In the genomic region with DNA sequence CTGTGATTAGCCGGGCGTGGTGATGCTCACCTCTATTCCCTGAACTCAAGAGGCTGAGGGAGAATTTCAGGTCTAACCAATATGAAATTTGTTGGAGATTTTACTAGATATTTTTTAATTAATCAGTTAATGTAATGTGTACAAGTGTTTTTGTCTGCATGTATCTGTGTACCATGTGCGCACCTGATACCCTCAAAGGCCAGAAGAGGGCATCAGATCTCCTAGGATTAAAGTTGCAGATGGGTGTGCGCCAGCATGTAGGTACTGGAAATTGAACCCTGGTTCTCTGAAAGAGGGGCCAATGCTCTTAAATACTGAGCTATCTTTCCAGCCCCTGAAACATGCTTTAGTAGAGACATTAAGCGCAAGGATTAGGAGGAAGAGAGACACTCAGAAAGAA, we compare ENCODE assay signal across 19 mouse cellular contexts.
DNase-seq lines count a peak whose midpoint lies in the region; ATAC-seq and TF ChIP-seq lines count a peak whose summit lies in the region.
"Had no signal": no experiment of that assay in that cellular context is flagged by ENCODE, and none has a peak within 500 bp of the region (broad histone marks: within the 10 kb centered on the region; RNA-seq: fewer than 3 reads in every experiment).

No protein-coding gene starts in this region.

- no peak for TF ChIP-seq EP300 in heart, adult 2 months (IDR thresholded peaks at IDR 0.05; ENCODE audit: insufficient read depth, low read depth, low read length)
- no peak for TF ChIP-seq EP300 in liver, postnatal 0 days (IDR thresholded peaks at IDR 0.05; ENCODE audit: low read depth)
- no peak for TF ChIP-seq EP300 in CH12.LX (IDR thresholded peaks at IDR 0.05; ENCODE audit: low read length)

- H3K9me3 ChIP-seq in liver, postnatal 0 days (ENCODE audit: low read length): no peaks in the 10 kb centered on the region; the same call in 1 of the 2 replicates
- no peaks in the 10 kb centered on the region for H3K9me3 ChIP-seq in liver, embryonic 11.5 days (ENCODE audit: control insufficient read depth, low read length)
- H3K9me3 ChIP-seq in CH12.LX (replicated peaks; ENCODE audit: low read length): peaks cover 3% of the 10 kb centered on the region
- H3K9me3 ChIP-seq in forebrain, embryonic 15.5 days: no peaks in the 10 kb centered on the region
- H3K9me3 ChIP-seq: embryonic facial prominence, embryonic 15.5 days; heart, embryonic 15.5 days; hindbrain, embryonic 15.5 days; limb, embryonic 12.5 days; neural tube, embryonic 15.5 days; stomach, embryonic 15.5 days had no signal

- intact Hi-C loops in heart, adult 2 months (cut with DNase I): loop anchor here (5.0 to 10.0 kb wide), 3 partner anchors 161 to 431 kb away; partner anchors contain the start of gene Mycn

- in situ Hi-C loops in CH12.LX (cut with MboI; ENCODE audit: low pct_ligation_motif_present, low pct_unique_long_range_greater_than_20kb, low sequenced_read_pairs): loop anchor here (25.0 kb wide), 1 partner anchor 431 kb away; no protein-coding TSS in a partner anchor

- H3K4me3 ChIP-seq in heart, adult 2 months: no peak overlapping the region
- no peak overlapping the region for H3K4me3 ChIP-seq in liver, postnatal 0 days (ENCODE audit: low read depth, low read length)
- no peak overlapping the region for H3K4me3 ChIP-seq in liver, embryonic 11.5 days (ENCODE audit: low read depth, low read length)
- no peak overlapping the region for H3K4me3 ChIP-seq in CH12.LX (replicated peaks in 1 of 3; ENCODE audit: low read depth in 2 of 3, low read length in 2 of 3, poor library complexity in 1 of 3)
- no peak overlapping the region for H3K4me3 ChIP-seq in forebrain, embryonic 15.5 days
- H3K4me3 ChIP-seq: embryonic facial prominence, embryonic 15.5 days; heart, embryonic 15.5 days; hindbrain, embryonic 15.5 days; limb, embryonic 12.5 days; neural tube, embryonic 15.5 days; stomach, embryonic 15.5 days had no signal

- no peak for ATAC-seq in liver, postnatal 0 days
- ATAC-seq in liver, embryonic 11.5 days (replicated peaks; ENCODE audit: low FRiP score): no peak
- no peak for ATAC-seq in forebrain, embryonic 15.5 days (replicated peaks)
- ATAC-seq: forebrain, embryonic 16.5 days had no signal

- H3K9ac ChIP-seq in heart, adult 2 months (ENCODE audit: low read depth, low read length): no peak overlapping the region
- H3K9ac ChIP-seq in liver, postnatal 0 days (replicated peaks): no peak overlapping the region
- no peak overlapping the region for H3K9ac ChIP-seq in liver, embryonic 11.5 days (ENCODE audit: low read depth, low read length)
- H3K9ac ChIP-seq in CH12.LX (ENCODE audit: insufficient read depth, low read depth): no peak overlapping the region
- H3K9ac ChIP-seq in forebrain, embryonic 15.5 days (replicated peaks): no peak overlapping the region
- H3K9ac ChIP-seq: embryonic facial prominence, embryonic 15.5 days; heart, embryonic 15.5 days; hindbrain, embryonic 15.5 days; limb, embryonic 12.5 days; neural tube, embryonic 15.5 days; stomach, embryonic 15.5 days had no signal

- DNase-seq in heart, adult 2 months: no peak
- no peak for DNase-seq in heart, adult 18-20 months
- DNase-seq in liver, postnatal 0 days: no peak
- DNase-seq in liver, embryonic 11.5 days (ENCODE audit: low spot score): no peak
- no peak for DNase-seq in CH12.LX (ENCODE audit: extremely low read depth)
- no peak for DNase-seq in brain, embryonic 14.5 days (ENCODE audit: low read depth)
- no peak for DNase-seq in cerebellum, adult 11-12 months
- DNase-seq: adrenal gland, adult 8-10 months; cerebellum, postnatal 36 days; gastrocnemius, postnatal 14 days; layer of hippocampus, postnatal 36 days had no signal

- no peaks in the 10 kb centered on the region for H3K4me1 ChIP-seq in heart, adult 2 months (ENCODE audit: control insufficient read depth, insufficient read depth, low read length)
- no peaks in the 10 kb centered on the region for H3K4me1 ChIP-seq in liver, postnatal 0 days (ENCODE audit: insufficient read depth)
- no peaks in the 10 kb centered on the region for H3K4me1 ChIP-seq in liver, embryonic 11.5 days (replicated peaks; ENCODE audit: control insufficient read depth, insufficient read depth, low read length)
- H3K4me1 ChIP-seq in CH12.LX (ENCODE audit: control insufficient read depth in 1 of 2, insufficient read depth in 2 of 2): 0 out of 4 replicates have a peak, but pooled peaks cover 0 to 3% of the 10 kb centered on the region in 2 experiments
- H3K4me1 ChIP-seq in forebrain, embryonic 15.5 days: peaks cover 22% of the 10 kb centered on the region
- H3K4me1 ChIP-seq: heart, embryonic 15.5 days; stomach, embryonic 15.5 days had no signal

- dilution Hi-C loops in CH12.LX (cut with MboI; ENCODE audit: extremely low pct_ligation_motif_present, extremely low pct_unique_long_range_greater_than_20kb, low sequenced_read_pairs): no loop called here

- H3K79me2 ChIP-seq in heart, adult 2 months (replicated peaks; ENCODE audit: control insufficient read depth, insufficient read depth, low read length): no peaks in the 10 kb centered on the region
- no peaks in the 10 kb centered on the region for H3K79me2 ChIP-seq in CH12.LX (replicated peaks; ENCODE audit: control insufficient read depth, extremely low read depth, insufficient read depth, poor library complexity, severe bottlenecking)

- TF ChIP-seq POLR2A in heart, adult 2 months (IDR thresholded peaks at IDR 0.05; ENCODE audit: insufficient read depth, low read depth, low read length): no peak
- no peak for TF ChIP-seq POLR2A in CH12.LX (IDR thresholded peaks at IDR 0.05; ENCODE audit: low read depth, low read length)
- no peak for TF ChIP-seq POLR2A in brain, embryonic 14.5 days (IDR thresholded peaks at IDR 0.05; ENCODE audit: borderline replicate concordance, extremely low read depth, insufficient read depth, insufficient read length, poor library complexity, severe bottlenecking)

- WGBS in heart, adult 2 months: 99% methylated on average over 5 of the region's 5 CpGs
- 89% methylated on average over 5 of the region's 5 CpGs for WGBS in liver, postnatal 0 days (ENCODE audit: insufficient replicate concordance)
- WGBS in liver, embryonic 11.5 days: 88% methylated on average over 5 of the region's 5 CpGs
- WGBS in forebrain, embryonic 15.5 days: 98% methylated on average over 5 of the region's 5 CpGs

- no peaks in the 10 kb centered on the region for H3K27me3 ChIP-seq in heart, adult 2 months (ENCODE audit: control insufficient read depth, insufficient read depth, low read length)
- H3K27me3 ChIP-seq in liver, postnatal 0 days (ENCODE audit: insufficient read depth, low read length): no peaks in the 10 kb centered on the region
- 0 out of 2 replicates have a peak, but pooled peaks cover 2% of the 10 kb centered on the region for H3K27me3 ChIP-seq in liver, embryonic 11.5 days (replicated peaks; ENCODE audit: control insufficient read depth, insufficient read depth, low read length)
- no peaks in the 10 kb centered on the region for H3K27me3 ChIP-seq in CH12.LX (replicated peaks)
- no peaks in the 10 kb centered on the region for H3K27me3 ChIP-seq in forebrain, embryonic 15.5 days
- H3K27me3 ChIP-seq: embryonic facial prominence, embryonic 15.5 days; heart, embryonic 15.5 days; limb, embryonic 12.5 days; stomach, embryonic 15.5 days had no signal

- H3K4me2 ChIP-seq in liver, postnatal 0 days (ENCODE audit: low read depth, low read length): no peak overlapping the region
- H3K4me2 ChIP-seq in liver, embryonic 11.5 days: no peak overlapping the region
- H3K4me2 ChIP-seq in CH12.LX (ENCODE audit: insufficient read depth, low read depth, poor library complexity, severe bottlenecking): no peak overlapping the region
- no peak overlapping the region for H3K4me2 ChIP-seq in forebrain, embryonic 15.5 days (replicated peaks)
- H3K4me2 ChIP-seq: embryonic facial prominence, embryonic 15.5 days; heart, embryonic 15.5 days; hindbrain, embryonic 15.5 days; limb, embryonic 12.5 days; neural tube, embryonic 15.5 days; stomach, embryonic 15.5 days had no signal

- peak; percentile 55 for TF ChIP-seq CTCF in heart, adult 2 months (IDR thresholded peaks at IDR 0.05)
- TF ChIP-seq CTCF in liver, postnatal 0 days (IDR thresholded peaks at IDR 0.05; ENCODE audit: low read depth): peak; percentile 43
- TF ChIP-seq CTCF in CH12.LX (conservative IDR thresholded peaks at IDR 0.05 in 1 of 2, IDR thresholded peaks at IDR 0.05 in 1 of 2; ENCODE audit: low read depth in 2 of 2, low read length in 2 of 2): peak in 1 of 2 experiments; percentile 39; a peak in 2 of 4 replicates
- peak; percentile 14; the same call in 1 of the 2 replicates for TF ChIP-seq CTCF in brain, embryonic 14.5 days (IDR thresholded peaks at IDR 0.05; ENCODE audit: borderline replicate concordance, extremely low read depth, insufficient read depth, insufficient read length)

- no peaks in the 10 kb centered on the region for H3K36me3 ChIP-seq in heart, adult 2 months (ENCODE audit: control insufficient read depth, insufficient read depth, low read length)
- H3K36me3 ChIP-seq in liver, postnatal 0 days (replicated peaks; ENCODE audit: insufficient read depth, low read length): no peaks in the 10 kb centered on the region
- no peaks in the 10 kb centered on the region for H3K36me3 ChIP-seq in liver, embryonic 11.5 days (ENCODE audit: control insufficient read depth, insufficient read depth, low read length)
- H3K36me3 ChIP-seq in CH12.LX (replicated peaks in 1 of 2; ENCODE audit: control insufficient read depth in 1 of 2, insufficient read depth in 1 of 2, low read length in 1 of 2): no peaks in the 10 kb centered on the region
- no peaks in the 10 kb centered on the region for H3K36me3 ChIP-seq in forebrain, embryonic 15.5 days
- H3K36me3 ChIP-seq: embryonic facial prominence, embryonic 15.5 days; heart, embryonic 15.5 days; hindbrain, embryonic 15.5 days; limb, embryonic 12.5 days; neural tube, embryonic 15.5 days; stomach, embryonic 15.5 days had no signal

- no peak overlapping the region for H3K27ac ChIP-seq in heart, adult 2 months
- no peak overlapping the region for H3K27ac ChIP-seq in liver, postnatal 0 days (ENCODE audit: low read depth)
- H3K27ac ChIP-seq in liver, embryonic 11.5 days (ENCODE audit: low read depth, low read length): no peak overlapping the region
- H3K27ac ChIP-seq in CH12.LX (ENCODE audit: insufficient read depth, low read depth): no peak overlapping the region
- no peak overlapping the region for H3K27ac ChIP-seq in forebrain, embryonic 15.5 days (replicated peaks)
- H3K27ac ChIP-seq: embryonic facial prominence, embryonic 15.5 days; heart, embryonic 15.5 days; hindbrain, embryonic 15.5 days; limb, embryonic 12.5 days; neural tube, embryonic 15.5 days; stomach, embryonic 15.5 days had no signal

- TF ChIP-seq RAD21 in CH12.LX (IDR thresholded peaks at IDR 0.05; ENCODE audit: low read depth, low read length): peak; percentile 37

TF ChIP-seq in CH12.LX, 34 proteins besides CTCF, POLR2A, EP300 and RAD21:
- TF ChIP-seq ZNF384 (IDR thresholded peaks at IDR 0.05; ENCODE audit: low read depth, low read length) (no peak), SMC3 (IDR thresholded peaks at IDR 0.05; ENCODE audit: low read depth, low read length) (peak; percentile 45; the same call in 1 of the 2 replicates)
